Mouse (Mus musculus): ENCODE measurements around the gene Mafk. TPM values are rescaled to one million over a fixed set of nuclear protein-coding genes. Genes with fewer than 3 reads are reported as not detected.
"Not testable (repeated sequence)": the region's sequence is repeated elsewhere in the genome, so short reads cannot be mapped to it uniquely, and the experiment has no call there.

Gene Mafk
- total RNA-seq (2021) = 1 to 10 TPM; 8.9 to 9.2 TPM
- long read RNA-seq, experiment 1, transcript Mafk-201 (3 exons, 2,849 nt) = major isoform, 9 of 19 reads
- long read RNA-seq, experiment 1, partial matches to known transcripts = 2 of 19 reads
- long read RNA-seq, experiment 1, other reads (novel, unspliced or antisense) = 6 of 19 reads
- long read RNA-seq, experiment 2, transcript Mafk-201 (3 exons, 2,849 nt) = major isoform, 7 of 12 reads
- long read RNA-seq, experiment 2, partial matches to known transcripts = 1 of 12 reads
- long read RNA-seq, experiment 2, other reads (novel, unspliced or antisense) = 3 of 12 reads

DNA sequence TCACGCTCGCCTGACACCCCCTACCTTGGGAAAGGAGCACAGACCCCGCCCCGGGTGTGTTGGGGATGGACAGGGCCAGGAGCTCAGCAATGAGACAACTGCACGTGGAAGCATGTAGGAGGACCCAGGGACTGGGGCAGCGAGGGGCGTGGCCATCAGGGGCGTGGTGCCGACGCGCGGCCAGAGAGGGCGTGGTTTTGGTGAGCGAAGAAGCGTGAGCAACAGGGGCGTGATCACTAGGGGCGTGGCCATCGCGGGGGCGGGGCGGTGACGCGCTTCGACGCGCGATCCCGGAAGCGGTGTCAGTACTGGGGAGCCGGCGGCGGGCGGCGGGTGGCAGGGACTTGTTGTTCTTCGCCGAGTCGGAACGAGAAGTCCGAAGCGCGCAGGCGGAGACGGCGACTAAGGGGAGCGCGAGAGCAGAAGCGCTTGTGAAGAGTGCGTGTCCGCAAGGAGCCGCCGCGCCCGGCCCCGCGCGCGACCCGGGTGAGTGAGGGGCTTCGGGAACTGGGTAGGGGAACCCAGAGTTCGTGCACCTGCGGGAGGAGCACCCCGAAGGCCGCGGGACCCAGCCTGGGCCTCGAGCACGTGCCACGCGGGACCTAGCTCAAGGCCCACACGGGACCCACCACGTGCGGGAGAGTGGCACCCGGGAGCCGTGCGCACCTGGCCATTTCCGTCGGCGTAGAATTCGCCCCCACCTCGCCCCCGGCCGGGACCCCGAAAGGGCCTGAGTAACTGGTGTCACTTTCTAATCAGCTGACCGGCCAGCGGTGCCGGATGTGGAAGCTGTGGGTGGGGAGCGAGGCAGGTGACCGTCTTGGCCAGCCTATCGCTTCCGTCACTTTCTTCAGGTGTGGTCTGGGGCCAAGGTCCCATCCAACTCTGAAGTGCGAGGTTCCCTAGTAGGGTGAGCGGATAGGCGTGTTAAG, at the start of gene Mafk:
Gene Mafk (plus strand): TSS at position 287 of the 932 bp plus-strand sequence.
- peak; percentile 93 to 94 for DNase-seq (ENCODE audit: low spot score in 2 of 2)

DNA sequence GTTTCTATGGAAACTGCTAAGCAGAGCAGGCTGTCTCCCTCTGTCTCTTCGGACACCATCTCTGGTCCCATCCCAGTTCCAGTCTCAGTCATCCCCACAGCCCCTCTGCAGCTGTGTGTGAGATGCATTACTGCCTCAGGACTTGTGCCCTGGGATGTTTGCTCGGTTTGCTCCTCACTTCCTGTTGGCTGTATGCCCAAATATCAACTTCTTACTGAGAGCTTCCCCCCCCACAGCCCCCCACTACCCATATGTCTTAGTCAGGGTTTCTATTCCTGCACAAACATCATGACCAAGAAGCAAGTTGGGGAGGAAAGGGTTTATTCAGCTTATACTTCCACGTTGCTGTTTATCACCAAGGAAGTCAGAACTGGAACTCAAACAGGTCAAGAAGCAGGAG, 48.7 kb upstream of the Mafk start:
- not testable (repeated sequence) for DNase-seq (ENCODE audit: low spot score in 2 of 2)

DNA sequence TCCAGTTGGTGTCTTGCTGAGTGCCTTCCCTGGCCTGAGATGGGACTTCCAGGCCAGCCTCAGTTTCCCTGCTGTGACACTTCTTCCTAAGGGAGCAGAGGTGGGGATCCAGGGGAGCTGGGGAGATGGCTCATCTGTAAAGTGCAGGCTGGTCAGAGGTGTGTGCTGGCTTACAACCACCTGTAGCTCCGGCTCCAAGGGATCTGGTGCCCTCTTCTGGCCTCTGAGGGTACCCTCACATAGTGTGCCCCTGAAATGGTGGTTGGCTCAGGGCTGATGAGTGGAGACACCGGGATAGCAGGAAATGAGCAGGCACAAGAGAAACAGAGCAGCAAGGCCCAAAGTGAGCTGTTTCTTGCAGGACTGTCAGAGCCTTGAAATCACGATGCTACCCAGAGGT, 45.5 kb upstream of the Mafk start:
- DNase-seq (ENCODE audit: low spot score in 2 of 2) = peak in 1 of 2 experiments; percentile 47

DNA sequence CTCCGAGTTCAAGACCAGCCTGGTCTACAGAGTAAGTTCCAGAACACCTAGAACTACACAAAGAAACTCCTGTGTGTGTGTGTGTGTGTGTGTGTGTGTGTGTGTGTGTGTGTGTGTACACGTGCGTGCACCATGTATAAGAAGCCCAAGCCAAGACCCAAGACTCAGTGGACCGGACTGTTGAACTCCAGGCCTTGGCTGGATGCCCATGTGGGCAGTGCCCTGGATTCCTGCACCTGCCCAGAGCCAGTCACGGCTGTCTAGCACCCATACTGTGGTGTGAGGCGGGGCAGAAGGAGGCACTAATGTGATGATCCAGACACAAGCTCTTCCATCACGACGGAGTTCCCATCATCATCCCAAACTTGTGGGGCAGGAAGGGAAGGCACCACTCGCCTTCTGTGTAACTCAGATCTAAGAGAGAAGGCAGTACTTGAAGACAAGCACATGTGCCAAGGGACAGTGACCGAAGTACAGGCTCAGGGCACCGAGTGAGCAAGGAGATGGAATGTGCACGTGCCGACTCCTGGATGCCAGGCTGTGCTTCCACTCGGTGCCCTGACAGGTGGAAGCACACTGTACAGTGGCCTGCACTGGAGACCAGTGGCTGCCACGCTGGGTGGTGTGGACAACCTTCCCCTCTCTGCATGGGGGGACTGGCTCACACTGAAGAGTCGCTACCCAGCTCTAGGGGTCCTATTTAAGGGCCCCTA, 41.7 kb upstream of the Mafk start:
- no peak for DNase-seq (ENCODE audit: low spot score in 2 of 2)

DNA sequence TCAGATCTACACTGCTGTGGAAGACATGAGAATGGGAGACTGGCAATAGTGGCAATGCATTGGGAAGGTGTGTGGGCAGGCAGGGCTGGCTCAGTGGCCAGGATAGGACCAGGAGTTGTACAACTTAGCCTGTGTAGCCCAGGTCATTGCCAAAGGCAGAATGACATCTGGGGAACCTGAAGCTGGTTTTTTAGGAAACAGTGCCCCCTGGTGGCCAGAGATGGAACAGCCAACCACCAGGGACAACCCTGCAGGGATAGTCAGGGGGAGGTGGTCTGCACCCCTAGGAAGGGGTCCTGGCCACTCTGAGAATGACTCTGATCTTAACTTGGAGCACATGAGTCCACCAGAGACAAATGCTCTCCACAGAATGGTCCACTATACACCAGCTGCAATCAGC, 40.8 kb upstream of the Mafk start:
- DNase-seq (ENCODE audit: low spot score in 2 of 2) = peak; percentile 62 to 64

DNA sequence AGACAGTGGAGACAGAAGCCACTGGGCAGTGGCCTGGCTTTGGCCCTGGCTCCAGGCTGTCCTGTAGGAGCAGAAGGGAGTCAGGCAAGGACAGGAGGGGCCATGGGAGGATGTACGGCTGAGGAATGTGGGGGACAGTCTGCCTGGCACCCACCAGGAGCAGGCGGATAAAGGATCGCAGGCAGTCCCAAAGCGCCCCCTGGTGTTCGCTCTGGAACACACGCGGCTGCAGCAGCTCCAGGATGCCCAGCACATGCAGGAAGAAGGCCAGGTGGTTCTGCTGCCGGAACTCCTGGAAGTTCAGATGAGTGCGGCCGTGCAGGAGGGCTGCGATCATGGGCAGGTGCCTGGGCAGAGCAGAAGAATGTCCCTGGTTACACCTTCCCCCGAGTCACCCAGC, 36.6 kb upstream of the Mafk start:
- DNase-seq (ENCODE audit: low spot score in 2 of 2) = peak; percentile 67 to 69

DNA sequence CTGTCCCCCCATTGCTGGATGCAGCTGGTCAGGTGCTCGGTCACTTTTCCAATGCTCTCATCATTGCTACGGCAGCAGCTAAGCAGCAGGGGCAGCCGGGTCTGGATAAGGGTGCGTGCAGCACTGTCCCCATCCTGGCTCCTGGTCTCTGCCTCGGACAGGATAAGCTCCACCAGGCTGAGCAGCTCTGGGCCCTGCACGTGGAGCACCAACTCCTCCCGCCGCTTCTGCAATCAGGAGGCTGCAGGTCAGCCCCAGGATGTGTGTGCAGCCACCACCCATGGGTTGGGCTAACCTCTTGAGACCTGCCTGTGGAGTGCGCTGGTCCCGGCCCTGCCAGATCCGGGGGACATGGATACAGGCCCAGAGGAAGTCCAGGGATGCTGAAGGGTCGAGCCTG, 35.2 kb upstream of the Mafk start:
- no peak for DNase-seq (ENCODE audit: low spot score in 2 of 2)

DNA sequence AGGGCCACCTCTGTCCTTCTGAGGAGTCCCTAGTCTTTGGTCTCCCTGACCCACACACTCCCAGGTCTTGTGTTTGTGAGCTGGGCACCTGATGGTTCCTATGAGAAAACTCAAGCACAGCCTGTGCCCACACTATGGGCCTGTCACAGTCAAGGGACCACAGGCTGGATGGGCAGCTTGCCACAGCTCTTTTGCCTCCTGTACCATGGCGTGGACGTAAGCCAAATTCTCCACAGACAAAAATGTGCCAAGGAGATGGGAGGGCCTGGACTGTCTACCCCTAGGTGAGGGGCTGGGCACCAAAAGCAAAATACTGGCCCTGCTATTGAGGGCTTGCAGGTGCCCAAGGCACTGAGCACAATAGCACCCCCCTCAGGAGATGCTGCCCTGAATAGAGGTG, 34.7 kb upstream of the Mafk start:
- no peak for DNase-seq (ENCODE audit: low spot score in 2 of 2)

DNA sequence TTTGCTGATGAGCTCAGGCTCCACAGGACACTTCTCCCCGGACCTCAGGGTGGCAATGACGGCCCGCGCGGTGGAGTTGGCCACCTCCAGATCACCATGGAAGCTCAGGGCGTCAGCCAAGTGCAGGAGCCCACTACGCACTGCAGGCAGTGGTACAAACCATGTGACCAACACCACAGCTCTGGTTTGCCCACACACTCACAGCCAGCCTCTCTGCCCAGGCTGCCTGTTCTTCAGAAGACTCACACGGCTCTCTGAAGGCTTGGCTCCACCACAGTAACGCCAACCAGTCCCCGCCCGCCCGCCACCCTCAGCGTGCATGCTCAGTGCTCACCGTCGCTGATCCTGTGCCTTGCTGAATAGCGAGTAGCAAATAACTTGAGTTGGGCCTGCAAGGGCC, 33.2 kb upstream of the Mafk start:
- DNase-seq (ENCODE audit: low spot score in 2 of 2) = peak; percentile 61 to 82

DNA sequence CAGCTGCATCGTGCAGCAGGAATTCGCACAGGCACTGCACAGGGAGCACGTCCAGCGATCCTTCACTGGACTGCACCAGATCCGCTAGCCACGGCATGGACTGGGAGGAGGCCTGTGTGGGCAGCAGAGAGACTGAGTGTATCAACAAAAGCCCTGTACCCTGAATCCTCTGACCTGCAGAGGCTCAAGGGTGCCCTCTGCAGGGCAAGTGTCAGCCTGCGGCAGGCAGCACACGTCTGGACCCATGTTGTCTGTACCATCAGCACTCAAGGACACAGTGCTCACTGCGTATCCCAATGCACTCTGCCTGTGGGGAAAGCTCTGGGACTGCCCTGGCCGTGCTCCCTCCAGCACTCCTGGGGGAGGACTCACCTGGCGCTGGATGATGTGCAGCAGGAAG, 27.0 kb upstream of the Mafk start:
- no peak for DNase-seq (ENCODE audit: low spot score in 2 of 2)

DNA sequence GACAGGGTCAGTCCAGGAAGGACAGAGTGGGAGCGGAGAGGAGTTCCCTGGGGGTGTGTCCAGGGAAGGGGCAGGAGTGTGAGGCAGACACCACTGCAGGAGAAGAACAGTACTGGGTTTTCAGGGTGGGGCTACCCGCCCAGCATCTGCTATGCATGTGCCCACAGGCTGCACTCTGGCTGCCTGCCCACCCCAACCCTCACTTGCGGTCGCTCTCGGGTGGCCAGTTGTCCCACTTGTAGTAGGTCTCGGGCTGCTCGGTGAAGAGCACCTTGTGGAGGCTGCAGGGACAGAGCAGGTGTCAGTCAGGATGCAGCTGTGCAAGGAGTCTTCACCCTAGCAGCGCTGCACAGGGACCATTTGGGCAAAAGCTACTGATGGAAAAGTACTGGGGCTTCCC, 23.1 kb upstream of the Mafk start:
- DNase-seq (ENCODE audit: low spot score in 2 of 2) = no peak

DNA sequence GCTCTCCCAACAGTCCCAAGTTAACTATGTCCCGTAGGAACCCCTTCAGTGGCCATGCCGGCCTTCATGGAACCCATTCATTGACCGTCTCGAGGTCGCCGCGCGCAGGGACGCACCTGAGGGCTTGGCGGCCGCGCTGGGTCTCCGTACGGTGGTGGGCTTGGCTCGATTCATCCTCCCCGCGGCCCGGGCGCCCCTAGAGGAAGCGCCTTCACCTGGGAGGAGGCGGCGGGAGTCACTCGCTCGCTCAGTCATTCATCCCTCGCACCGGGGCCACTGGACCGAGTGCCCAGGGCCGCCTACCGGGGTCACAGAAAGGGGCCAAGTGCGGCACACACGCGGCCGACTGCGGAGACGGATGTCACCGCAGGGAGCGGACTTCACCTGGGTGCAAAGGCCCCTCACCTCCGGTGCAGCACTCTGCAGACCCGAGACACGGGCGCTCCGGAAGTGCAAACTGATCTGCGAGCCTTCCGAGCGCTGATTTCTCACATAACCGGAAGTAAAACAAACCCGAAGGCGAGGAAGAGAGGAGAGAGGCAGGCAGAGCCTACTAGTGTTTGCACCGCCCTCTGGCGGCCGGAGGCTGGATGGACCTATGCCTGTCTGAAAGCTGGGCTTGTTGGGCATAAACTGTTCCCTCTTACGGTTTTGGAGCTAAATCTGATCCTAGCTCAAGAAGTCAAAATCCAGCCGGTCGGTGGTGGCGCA, 15.9 kb upstream of the Mafk start, which contains the start of gene Ints1:
Gene Ints1 (minus strand): TSS at position 459 of the 711 bp plus-strand sequence.
- peak; percentile 96 to 98 for DNase-seq (ENCODE audit: low spot score in 2 of 2)

DNA sequence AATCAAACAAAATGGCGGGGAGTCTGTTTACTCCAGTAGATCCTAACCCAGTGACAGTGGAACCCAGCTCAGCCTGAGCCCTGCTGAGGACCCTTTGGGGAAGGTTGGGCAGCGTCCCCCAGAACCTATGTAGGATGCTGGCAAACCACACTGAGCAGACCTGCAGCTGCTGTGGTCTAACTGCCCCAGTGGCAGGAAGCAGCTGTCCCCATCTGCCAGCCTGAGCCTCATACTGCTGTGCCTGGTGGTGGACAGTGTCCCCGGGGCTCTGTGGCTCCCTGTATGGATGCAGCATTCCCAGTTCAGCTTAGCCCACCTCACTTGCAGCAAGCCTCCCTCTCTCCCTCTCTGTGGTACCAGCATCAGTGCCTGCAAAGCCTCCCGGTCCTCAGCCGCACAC, 14.3 kb upstream of the Mafk start:
- no peak for DNase-seq (ENCODE audit: low spot score in 2 of 2)

DNA sequence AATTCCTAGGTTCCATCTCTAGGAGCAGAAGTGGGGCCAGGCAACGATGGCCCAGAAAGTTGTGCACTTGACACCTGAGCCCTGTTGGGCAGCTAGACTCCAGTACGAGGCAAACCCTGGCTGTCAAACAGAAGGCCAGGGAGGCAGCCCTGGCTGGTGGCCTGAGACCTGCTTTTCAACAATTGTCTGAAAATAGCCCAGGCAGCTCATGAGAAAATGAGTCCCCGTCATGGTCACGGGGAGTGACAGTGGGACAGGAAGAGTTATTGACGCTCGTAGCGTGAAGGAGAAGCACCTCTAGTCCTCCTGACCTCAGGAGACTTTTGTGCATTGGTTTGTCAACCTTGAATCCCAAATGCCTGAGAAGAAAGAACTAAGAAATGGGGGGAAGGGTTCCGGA, 9.9 kb upstream of the Mafk start:
- no peak for DNase-seq (ENCODE audit: low spot score in 2 of 2)

DNA sequence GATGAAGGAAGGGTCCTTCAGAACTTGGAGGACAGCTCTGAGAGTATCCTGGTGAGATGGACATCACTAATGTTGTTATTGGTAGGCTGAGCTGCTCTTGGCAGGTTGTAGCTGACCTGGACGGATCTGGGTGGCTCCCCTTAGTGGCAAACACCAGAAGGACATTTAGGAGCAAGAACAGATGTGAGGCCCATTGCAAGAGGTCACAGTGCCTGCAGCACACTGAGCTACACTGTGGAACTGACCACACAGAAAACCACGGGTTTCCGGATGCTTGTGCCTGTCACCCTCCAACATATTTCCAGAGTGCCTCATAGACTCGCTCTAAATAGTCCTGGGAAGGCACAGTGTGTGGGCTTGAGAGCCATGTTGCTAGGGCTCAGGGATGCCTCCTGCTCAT, 1.8 kb upstream of the Mafk start:
- DNase-seq (ENCODE audit: low spot score in 2 of 2) = no peak

DNA sequence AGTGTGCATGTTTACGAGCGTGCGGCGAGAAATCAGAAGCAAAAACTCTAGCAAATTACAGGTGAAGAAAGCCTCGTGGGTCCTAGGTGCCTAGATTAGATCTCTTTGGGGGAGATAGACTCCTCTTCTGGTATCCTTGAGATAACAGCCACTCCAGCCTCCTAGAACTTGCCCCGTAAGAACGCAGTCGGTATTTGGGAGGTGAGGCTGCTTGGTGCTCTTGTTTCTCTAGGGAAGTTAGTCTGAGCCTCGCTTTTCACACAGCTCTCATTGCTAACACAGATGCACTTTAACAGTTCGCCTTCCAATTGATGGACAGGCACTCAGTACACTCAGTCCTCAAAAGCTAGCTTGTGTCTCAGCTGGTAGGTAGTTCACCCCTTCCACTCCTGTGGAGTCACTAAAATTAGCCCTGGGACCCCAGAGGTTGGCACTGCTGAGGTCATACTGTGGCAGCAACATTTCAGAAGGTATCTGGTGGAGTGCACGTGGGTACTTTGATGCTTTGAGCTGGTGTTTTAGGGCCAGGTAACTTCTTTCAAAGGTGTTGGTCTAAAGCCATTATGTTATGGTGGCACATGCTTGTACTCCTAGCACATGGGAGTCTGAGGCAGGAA, 954 bp downstream of the Mafk start:
- no peak for DNase-seq (ENCODE audit: low spot score in 2 of 2)

DNA sequence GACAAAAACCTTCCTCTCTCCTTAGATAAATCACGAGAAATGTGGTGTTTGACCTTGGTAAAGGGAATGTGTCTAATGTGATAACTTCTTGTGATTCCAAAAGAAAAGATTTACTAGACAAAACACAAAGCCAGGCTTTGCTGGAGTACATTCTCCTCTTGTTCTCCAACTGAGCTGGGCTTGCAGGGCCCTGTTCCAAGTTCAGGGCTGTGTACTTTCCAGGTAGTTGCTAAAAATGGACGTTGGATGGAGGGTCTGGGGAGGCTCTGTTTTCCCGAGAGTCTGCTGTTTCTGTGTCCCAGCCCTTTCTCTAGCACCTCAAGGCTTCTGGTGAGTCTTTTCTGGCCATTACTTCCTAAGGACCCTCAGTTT, 1.6 kb downstream of the Mafk start:
- DNase-seq (ENCODE audit: low spot score in 2 of 2) = no peak

DNA sequence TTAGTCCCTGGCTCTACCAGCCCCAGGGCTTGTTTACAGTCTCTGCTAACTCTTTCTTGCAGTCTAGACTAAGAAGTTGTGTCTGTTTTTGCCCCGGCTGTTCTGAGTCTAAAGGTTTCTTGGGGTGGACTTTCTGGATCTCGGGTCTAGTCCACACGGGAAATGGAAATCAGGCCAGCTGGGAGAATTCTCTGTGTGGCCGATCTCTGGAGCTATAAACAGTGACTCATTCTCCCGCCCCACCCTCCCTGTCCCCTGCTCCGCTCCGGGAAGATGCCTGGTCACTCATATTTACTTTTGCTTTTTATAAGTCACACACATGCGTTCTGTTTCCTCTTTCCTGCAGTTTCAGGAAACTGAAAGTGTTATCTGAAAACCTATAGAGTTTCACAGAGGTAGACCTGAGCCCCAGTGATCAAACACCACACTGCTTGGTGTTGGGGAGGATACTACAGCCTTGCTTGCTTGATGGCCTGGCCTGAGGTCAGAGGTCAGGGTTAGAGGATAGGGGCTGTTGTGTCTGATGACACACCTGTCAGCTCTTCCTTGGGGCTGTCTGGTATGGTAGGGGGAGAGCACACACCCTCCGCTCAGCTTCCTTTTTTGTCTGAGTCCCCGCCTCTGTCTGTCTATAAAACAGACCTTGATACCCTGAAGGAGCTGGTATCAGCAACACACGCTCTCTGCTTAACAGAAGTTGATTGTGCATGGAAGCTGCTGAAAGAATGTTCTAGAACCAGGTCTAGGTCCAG, 2.2 kb downstream of the Mafk start:
- no peak for DNase-seq (ENCODE audit: low spot score in 2 of 2)

DNA sequence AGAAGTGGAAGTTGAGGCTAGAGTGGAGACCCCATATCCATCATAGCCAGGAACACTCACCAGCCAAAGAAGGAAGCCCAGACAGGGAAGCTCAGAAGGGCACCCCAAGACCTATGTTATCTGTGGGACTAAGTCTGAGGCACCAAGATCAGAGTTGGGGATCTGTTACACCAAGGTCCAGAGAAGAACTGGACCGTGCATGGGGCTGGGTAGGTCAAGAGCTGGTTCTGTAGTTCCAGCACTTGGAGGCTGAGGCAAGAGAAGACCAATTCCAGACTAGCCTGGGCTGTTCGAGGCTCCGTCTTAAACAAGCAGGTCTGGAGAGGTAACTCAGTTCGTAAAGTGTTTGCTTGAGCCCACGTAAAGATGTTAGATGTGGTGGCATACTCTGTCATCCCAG, 2.8 kb downstream of the Mafk start:
- DNase-seq (ENCODE audit: low spot score in 2 of 2) = no peak

DNA sequence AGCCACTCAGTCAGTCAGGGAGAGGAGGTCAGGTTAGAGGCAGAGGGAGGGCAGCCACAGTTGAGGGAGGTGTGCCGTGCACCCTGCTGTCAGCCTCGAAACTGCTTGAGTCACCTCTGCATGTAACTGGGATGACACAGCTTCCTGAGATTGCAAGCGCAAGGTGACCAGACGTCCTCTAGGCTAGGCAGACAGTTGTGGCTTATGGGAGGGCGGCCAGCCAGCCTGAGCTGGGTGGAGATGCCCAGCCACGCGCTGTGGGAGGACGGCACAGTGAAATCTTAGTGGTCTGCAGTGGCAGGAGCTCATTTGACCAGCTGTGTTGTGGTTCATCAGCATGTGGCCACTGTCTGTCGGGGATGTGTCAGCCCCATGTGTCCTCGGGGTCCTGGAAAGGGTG, 3.6 kb downstream of the Mafk start:
- DNase-seq (ENCODE audit: low spot score in 2 of 2) = no peak
